9 mouse cellular contexts compared by ENCODE assay signal in genomic region chr19:12499485-12499884, GRCm38 (mm10). TPM values are rescaled to one million over a fixed set of nuclear protein-coding genes. Genes with fewer than 3 reads are reported as not detected.
DNase-seq lines count a peak whose midpoint lies in the region; ATAC-seq and TF ChIP-seq lines count a peak whose summit lies in the region.
"Had no signal": no experiment of that assay in that cellular context is flagged by ENCODE, and none has a peak within 500 bp of the region (broad histone marks: within the 10 kb centered on the region; RNA-seq: fewer than 3 reads in every experiment).

No protein-coding gene starts in this region.

- peak overlapping the region; percentile 99 for H3K4me2 ChIP-seq in lung, postnatal 0 days (replicated peaks; ENCODE audit: low read depth, low read length)
- H3K4me2 ChIP-seq in limb, embryonic 14.5 days (replicated peaks; ENCODE audit: low read depth, low read length, severe bottlenecking), result peak overlapping the region; percentile 93
- peak overlapping the region; percentile 81 for H3K4me2 ChIP-seq in stomach, embryonic 16.5 days (ENCODE audit: low read depth, low read length)

- H3K9ac ChIP-seq in lung, postnatal 0 days (replicated peaks; ENCODE audit: low read depth), result no peak overlapping the region
- no peak overlapping the region for H3K9ac ChIP-seq in limb, embryonic 14.5 days (ENCODE audit: low read depth, low read length, severe bottlenecking)
- H3K9ac ChIP-seq in stomach, embryonic 16.5 days (ENCODE audit: low read length), result peak overlapping the region; percentile 95

- H3K36me3 ChIP-seq in lung, postnatal 0 days (ENCODE audit: insufficient read depth, low read length), result no peaks in the 10 kb centered on the region
- no peaks in the 10 kb centered on the region for H3K36me3 ChIP-seq in limb, embryonic 14.5 days (ENCODE audit: control insufficient read depth, insufficient read depth, low read length)
- no peaks in the 10 kb centered on the region for H3K36me3 ChIP-seq in stomach, embryonic 16.5 days (ENCODE audit: control insufficient read depth, insufficient read depth, low read length)

- no peak for TF ChIP-seq CTCF in lung, postnatal 0 days (IDR thresholded peaks at IDR 0.05)
- no peak for TF ChIP-seq CTCF in lung, adult 2 months (IDR thresholded peaks at IDR 0.05; ENCODE audit: insufficient read depth, low read length)

- peaks cover 11% of the 10 kb centered on the region; the same call in 1 of the 2 replicates for H3K4me1 ChIP-seq in lung, postnatal 0 days (ENCODE audit: insufficient read depth, low read depth, low read length)
- no peaks in the 10 kb centered on the region; the same call in 1 of the 2 replicates for H3K4me1 ChIP-seq in lung, adult 2 months (ENCODE audit: control insufficient read depth, insufficient read depth, low read length)
- H3K4me1 ChIP-seq in limb, embryonic 14.5 days (ENCODE audit: control insufficient read depth, insufficient read depth, low read length), result peaks cover 7% of the 10 kb centered on the region; the same call in 1 of the 2 replicates
- H3K4me1 ChIP-seq in stomach, embryonic 16.5 days (ENCODE audit: control insufficient read depth, insufficient read depth, low read length), result peaks cover 15% of the 10 kb centered on the region

- H3K27ac ChIP-seq in lung, postnatal 0 days (ENCODE audit: low read length), result no peak overlapping the region
- no peak overlapping the region for H3K27ac ChIP-seq in limb, embryonic 14.5 days (replicated peaks; ENCODE audit: low read depth, low read length)
- H3K27ac ChIP-seq in stomach, embryonic 16.5 days (ENCODE audit: low read length), result peak overlapping the region; percentile 29; the same call in 1 of the 2 replicates

- no peaks in the 10 kb centered on the region for H3K9me3 ChIP-seq in lung, postnatal 0 days (ENCODE audit: low read length)
- no peaks in the 10 kb centered on the region for H3K9me3 ChIP-seq in limb, embryonic 14.5 days (ENCODE audit: control insufficient read depth, low read length)
- H3K9me3 ChIP-seq in stomach, embryonic 16.5 days (replicated peaks; ENCODE audit: control insufficient read depth, low read length), result no peaks in the 10 kb centered on the region

- WGBS in lung, postnatal 0 days, result 25% methylated on average over 2 of the region's 2 CpGs
- 36% methylated on average over 2 of the region's 2 CpGs for WGBS in lung, adult 2 months
- WGBS in limb, embryonic 14.5 days, result 20% methylated on average over 2 of the region's 2 CpGs
- WGBS in stomach, embryonic 16.5 days, result 28% methylated on average over 2 of the region's 2 CpGs

- no peak for TF ChIP-seq POLR2A in lung, adult 2 months (IDR thresholded peaks at IDR 0.05; ENCODE audit: borderline replicate concordance, extremely low read depth, low read depth, low read length)
- TF ChIP-seq POLR2A in limb, embryonic 14.5 days (IDR thresholded peaks at IDR 0.05; ENCODE audit: borderline replicate concordance, extremely low read depth, insufficient read depth, insufficient read length), result no peak

- peak; percentile 40 for DNase-seq in embryo, embryonic 10 days (ENCODE audit: low spot score)
- DNase-seq in embryo, embryonic 9.5 days (ENCODE audit: extremely low spot score), result no peak
- DNase-seq in lung, postnatal 0 days (ENCODE audit: low spot score), result no peak
- no peak for DNase-seq in lung, adult 2 months
- peak; percentile 24 for DNase-seq in limb, embryonic 14.5 days (ENCODE audit: low spot score)
- DNase-seq in left cerebral cortex, adult 18-20 months (ENCODE audit: low spot score in 2 of 2), result no peak
- DNase-seq in layer of hippocampus, adult 8-10 months (ENCODE audit: low spot score in 2 of 2), result no peak
- DNase-seq: kidney, adult 8-10 months had no signal

- H3K4me3 ChIP-seq in lung, postnatal 0 days (ENCODE audit: low read depth, low read length), result peak overlapping the region; percentile 71
- no peak overlapping the region for H3K4me3 ChIP-seq in lung, adult 2 months (replicated peaks; ENCODE audit: extremely low read depth, low read depth, low read length)
- peak overlapping the region; percentile 72 for H3K4me3 ChIP-seq in limb, embryonic 14.5 days (replicated peaks; ENCODE audit: low read length)
- H3K4me3 ChIP-seq in stomach, embryonic 16.5 days (replicated peaks; ENCODE audit: low read length), result peak overlapping the region; percentile 82

- H3K27me3 ChIP-seq in lung, postnatal 0 days (replicated peaks; ENCODE audit: insufficient read depth, low read length), result no peaks in the 10 kb centered on the region
- 0 out of 2 replicates have a peak, but pooled peaks cover 7% of the 10 kb centered on the region for H3K27me3 ChIP-seq in limb, embryonic 14.5 days (ENCODE audit: control insufficient read depth, insufficient read depth, low read length)
- H3K27me3 ChIP-seq in stomach, embryonic 16.5 days (ENCODE audit: control insufficient read depth, insufficient read depth, low read length), result no peaks in the 10 kb centered on the region

- no peak for ATAC-seq in lung, postnatal 0 days
- peak; percentile 42 for ATAC-seq in limb, embryonic 14.5 days (ENCODE audit: low FRiP score, low read depth)
- no peak for ATAC-seq in stomach, embryonic 16.5 days (ENCODE audit: insufficient read depth, low FRiP score)

- no peak for TF ChIP-seq EP300 in lung, postnatal 0 days (IDR thresholded peaks at IDR 0.05)

RNA-seq across cellular contexts. Expression of gene Dtx4, which starts 1.8 kb away (rescaled TPM):
- polyA plus RNA-seq in lung, postnatal 0 days (2015; fragmentation: Nextera tagmentation; extraction: Ambion mirVana), result 8.4 and 8.7 TPM in 2 replicates
- polyA plus RNA-seq in lung, adult 2 months (2012; rRNA removed), result 10.3 and 13.8 TPM in 2 replicates
- 10.3 and 10.6 TPM in 2 replicates for polyA plus RNA-seq in limb, embryonic 14.5 days (2012; rRNA removed)
- 10.4 TPM in 2 replicates for polyA plus RNA-seq in limb, embryonic 14.5 days (2014; fragmentation: Nextera tagmentation; extraction: Ambion mirVana)
- polyA plus RNA-seq in stomach, embryonic 16.5 days (2015; fragmentation: Nextera tagmentation; extraction: Ambion mirVana), result 14.7 and 15.7 TPM in 2 replicates
- 10 to 100 TPM; 34.3 to 36.9 TPM for total RNA-seq in left cerebral cortex, adult 18-20 months (2021)
- 10 to 100 TPM; 37.1 to 40.9 (median 39.5) TPM for total RNA-seq in layer of hippocampus, adult 8-10 months (2022)

RNA-seq across cellular contexts. Expression of gene Mpeg1, which starts 38.9 kb away (rescaled TPM):
- polyA plus RNA-seq in lung, postnatal 0 days (2015; fragmentation: Nextera tagmentation; extraction: Ambion mirVana), result 5.5 and 6.3 TPM in 2 replicates
- polyA plus RNA-seq in lung, adult 2 months (2012; rRNA removed), result 22.2 and 35.3 TPM in 2 replicates
- 3.5 and 3.6 TPM in 2 replicates for polyA plus RNA-seq in limb, embryonic 14.5 days (2012; rRNA removed)
- 0.92 and 1.00 TPM in 2 replicates for polyA plus RNA-seq in limb, embryonic 14.5 days (2014; fragmentation: Nextera tagmentation; extraction: Ambion mirVana)
- polyA plus RNA-seq in stomach, embryonic 16.5 days (2015; fragmentation: Nextera tagmentation; extraction: Ambion mirVana), result 1.3 and 1.8 TPM in 2 replicates
- 1 to 10 TPM; 9.7 TPM for total RNA-seq in left cerebral cortex, adult 18-20 months (2021)
- total RNA-seq in layer of hippocampus, adult 8-10 months (2022), result 100 to 1,000 TPM in 2 of 4 experiments, 1 to 10 TPM in 2; 7.5 to 158 (median 61.7) TPM

RNA-seq across cellular contexts. Expression of gene Fam111a, which starts 46.1 kb away (rescaled TPM):
- 7.4 and 8.8 TPM in 2 replicates for polyA plus RNA-seq in lung, postnatal 0 days (2015; fragmentation: Nextera tagmentation; extraction: Ambion mirVana)
- polyA plus RNA-seq in lung, adult 2 months (2012; rRNA removed), result 1.4 and 2.8 TPM in 2 replicates
- 11.0 and 17.1 TPM in 2 replicates for polyA plus RNA-seq in limb, embryonic 14.5 days (2012; rRNA removed)
- polyA plus RNA-seq in limb, embryonic 14.5 days (2014; fragmentation: Nextera tagmentation; extraction: Ambion mirVana), result 23.8 and 25.1 TPM in 2 replicates
- 21.1 and 23.5 TPM in 2 replicates for polyA plus RNA-seq in stomach, embryonic 16.5 days (2015; fragmentation: Nextera tagmentation; extraction: Ambion mirVana)
- 1 to 10 TPM; 1.5 to 2.0 TPM for total RNA-seq in left cerebral cortex, adult 18-20 months (2021)
- total RNA-seq in layer of hippocampus, adult 8-10 months (2022), result 1 to 10 TPM; 1.4 to 3.9 (median 2.3) TPM

Comparison
In these comparisons a context has a peak if more than half of its experiments do, and no peak if none do; other contexts are left out.
1. DNase-seq: peak in embryo, embryonic 10 days (single experiment) and limb, embryonic 14.5 days (single experiment); none in embryo, embryonic 9.5 days (single experiment), lung, postnatal 0 days (single experiment), lung, adult 2 months (single experiment), left cerebral cortex, adult 18-20 months (0 of 2) and layer of hippocampus, adult 8-10 months (0 of 2).
2. Peak in every context shown above with its lines, with median percentiles within 50 percentile points of each other: H3K4me2 ChIP-seq.